9 mouse cellular contexts compared by ENCODE assay signal in genomic region chr19:5636036-5636570, GRCm38 (mm10). TPM values are rescaled to one million over a fixed set of nuclear protein-coding genes. Genes with fewer than 3 reads are reported as not detected.
DNase-seq lines count a peak whose midpoint lies in the region; ATAC-seq lines count a peak whose summit lies in the region.
"Had no signal": no experiment of that assay in that cellular context is flagged by ENCODE, and none has a peak within 500 bp of the region (broad histone marks: within the 10 kb centered on the region; RNA-seq: fewer than 3 reads in every experiment).

No protein-coding gene starts in this region.

- 0 out of 2 replicates have a peak overlapping the region, but pooled peaks have one; percentile 89 for H3K4me2 ChIP-seq in heart, embryonic 14.5 days (ENCODE audit: low read length)
- peak overlapping the region; percentile 86; the same call in 1 of the 2 replicates for H3K4me2 ChIP-seq in lung, embryonic 15.5 days
- no peak overlapping the region for H3K4me2 ChIP-seq in hindbrain, embryonic 14.5 days (replicated peaks)
- H3K4me2 ChIP-seq in neural tube, embryonic 15.5 days = peak overlapping the region; percentile 91

- WGBS in heart, embryonic 14.5 days = 70% methylated on average over 7 of the region's 7 CpGs
- 75% methylated on average over 7 of the region's 7 CpGs for WGBS in lung, embryonic 15.5 days
- WGBS in hindbrain, embryonic 14.5 days = 84% methylated on average over 7 of the region's 7 CpGs
- 82% methylated on average over 7 of the region's 7 CpGs for WGBS in neural tube, embryonic 15.5 days

- peaks cover 27% of the 10 kb centered on the region for H3K36me3 ChIP-seq in heart, embryonic 14.5 days (ENCODE audit: control insufficient read depth, insufficient read depth, low read length)
- H3K36me3 ChIP-seq in lung, embryonic 15.5 days = peaks cover 23% of the 10 kb centered on the region
- peaks cover 24% of the 10 kb centered on the region for H3K36me3 ChIP-seq in hindbrain, embryonic 14.5 days (replicated peaks; ENCODE audit: control insufficient read depth, insufficient read depth)
- H3K36me3 ChIP-seq in neural tube, embryonic 15.5 days = peaks cover 16% of the 10 kb centered on the region

- H3K27me3 ChIP-seq in heart, embryonic 14.5 days (ENCODE audit: control insufficient read depth, insufficient read depth, low read length) = no peaks in the 10 kb centered on the region
- no peaks in the 10 kb centered on the region for H3K27me3 ChIP-seq in lung, embryonic 15.5 days
- H3K27me3 ChIP-seq in hindbrain, embryonic 14.5 days (ENCODE audit: control insufficient read depth, insufficient read depth, low read length) = no peaks in the 10 kb centered on the region
- H3K27me3 ChIP-seq in neural tube, embryonic 15.5 days (replicated peaks) = no peaks in the 10 kb centered on the region

- DNase-seq in heart, postnatal 10 days = no peak
- no peak for DNase-seq in lung, postnatal 36 days
- no peak for DNase-seq in hindbrain, embryonic 14.5 days (ENCODE audit: low spot score)
- no peak for DNase-seq in Muller cell, postnatal 12 days (ENCODE audit: inconsistent ontology term)
- DNase-seq: gastrocnemius, postnatal 14 days had no signal

- ATAC-seq in heart, embryonic 14.5 days (ENCODE audit: insufficient number of reproducible peaks, insufficient read depth, low FRiP score, low read depth) = no peak
- ATAC-seq in lung, embryonic 15.5 days (ENCODE audit: borderline replicate concordance, extremely low read depth, low FRiP score, low TSS enrichment) = no peak
- no peak for ATAC-seq in hindbrain, embryonic 14.5 days (ENCODE audit: low FRiP score)
- ATAC-seq in neural tube, embryonic 15.5 days (ENCODE audit: low FRiP score) = no peak
- no peak for ATAC-seq in monocyte, adult 5-6 weeks (replicated peaks; ENCODE audit: insufficient number of reproducible peaks, low FRiP score, low TSS enrichment, poor library complexity, severe bottlenecking)

- H3K4me1 ChIP-seq in heart, embryonic 14.5 days (ENCODE audit: control insufficient read depth in 2 of 2, insufficient read depth in 2 of 2, low read length in 2 of 2) = peaks cover 18 to 36% of the 10 kb centered on the region in 2 experiments
- H3K4me1 ChIP-seq in lung, embryonic 15.5 days = peaks cover 20% of the 10 kb centered on the region
- peaks cover 17% of the 10 kb centered on the region for H3K4me1 ChIP-seq in hindbrain, embryonic 14.5 days (replicated peaks; ENCODE audit: control insufficient read depth, insufficient read depth, low read length)
- peaks cover 30% of the 10 kb centered on the region for H3K4me1 ChIP-seq in neural tube, embryonic 15.5 days

- no peak overlapping the region; the same call in 1 of the 2 replicates for H3K9ac ChIP-seq in heart, embryonic 14.5 days (ENCODE audit: low read length)
- no peak overlapping the region for H3K9ac ChIP-seq in lung, embryonic 15.5 days
- H3K9ac ChIP-seq in hindbrain, embryonic 14.5 days = peak overlapping the region; percentile 86; the same call in 1 of the 2 replicates
- H3K9ac ChIP-seq in neural tube, embryonic 15.5 days (replicated peaks) = no peak overlapping the region

- intact Hi-C loops in heart, postnatal 10 days (cut with DNase I) = no loop called here

- no peaks in the 10 kb centered on the region for H3K9me3 ChIP-seq in heart, embryonic 14.5 days (ENCODE audit: control insufficient read depth, low read length)
- H3K9me3 ChIP-seq in lung, embryonic 15.5 days = no peaks in the 10 kb centered on the region
- no peaks in the 10 kb centered on the region for H3K9me3 ChIP-seq in hindbrain, embryonic 14.5 days (ENCODE audit: control insufficient read depth, low read length)
- no peaks in the 10 kb centered on the region for H3K9me3 ChIP-seq in neural tube, embryonic 15.5 days (replicated peaks)

- H3K27ac ChIP-seq in heart, embryonic 14.5 days (replicated peaks in 1 of 2; ENCODE audit: control insufficient read depth in 1 of 2, insufficient read depth in 1 of 2, low read depth in 2 of 2, low read length in 2 of 2) = no peak overlapping the region
- H3K27ac ChIP-seq in lung, embryonic 15.5 days = no peak overlapping the region
- H3K27ac ChIP-seq in hindbrain, embryonic 14.5 days = no peak overlapping the region; the same call in 1 of the 2 replicates
- peak overlapping the region; percentile 92 for H3K27ac ChIP-seq in neural tube, embryonic 15.5 days (replicated peaks)

- no peak overlapping the region for H3K4me3 ChIP-seq in heart, embryonic 14.5 days (ENCODE audit: control insufficient read depth in 1 of 2, insufficient read depth in 1 of 2, low read depth in 1 of 2, low read length in 2 of 2)
- no peak overlapping the region for H3K4me3 ChIP-seq in lung, embryonic 15.5 days
- no peak overlapping the region for H3K4me3 ChIP-seq in hindbrain, embryonic 14.5 days (replicated peaks; ENCODE audit: low read length)
- H3K4me3 ChIP-seq in neural tube, embryonic 15.5 days (replicated peaks) = peak overlapping the region; percentile 89; the same call in 1 of the 2 replicates

RNA-seq across cellular contexts. Expression of gene Rela, which starts 1.2 kb away (rescaled TPM):
- polyA plus RNA-seq in heart, embryonic 14.5 days (2014; fragmentation: Nextera tagmentation; extraction: Ambion mirVana) = 35.1 and 36.9 TPM in 2 replicates
- 10 to 100 TPM; 32.6 to 38.2 TPM for total RNA-seq in heart, postnatal 10 days (2021)
- polyA plus RNA-seq in lung, embryonic 15.5 days (2015; fragmentation: Nextera tagmentation; extraction: Ambion mirVana) = 52.7 and 53.8 TPM in 2 replicates
- polyA plus RNA-seq in hindbrain, embryonic 14.5 days (2014; fragmentation: Nextera tagmentation; extraction: Ambion mirVana) = 30.2 and 31.0 TPM in 2 replicates
- 31.6 and 39.2 TPM in 2 replicates for polyA plus RNA-seq in neural tube, embryonic 15.5 days (2015; fragmentation: Nextera tagmentation; extraction: Ambion mirVana)
- total RNA-seq in monocyte, adult 5-6 weeks (2017) = 58.6 to 89.7 TPM (median 73.2 TPM) in 3 replicates

RNA-seq across cellular contexts. Expression of gene Kat5, which starts 26.1 kb away (rescaled TPM):
- polyA plus RNA-seq in heart, embryonic 14.5 days (2014; fragmentation: Nextera tagmentation; extraction: Ambion mirVana) = 19.7 and 20.0 TPM in 2 replicates
- total RNA-seq in heart, postnatal 10 days (2021) = 10 to 100 TPM; 34.2 to 43.5 TPM
- polyA plus RNA-seq in lung, embryonic 15.5 days (2015; fragmentation: Nextera tagmentation; extraction: Ambion mirVana) = 51.9 and 54.4 TPM in 2 replicates
- polyA plus RNA-seq in hindbrain, embryonic 14.5 days (2014; fragmentation: Nextera tagmentation; extraction: Ambion mirVana) = 38.4 and 41.0 TPM in 2 replicates
- polyA plus RNA-seq in neural tube, embryonic 15.5 days (2015; fragmentation: Nextera tagmentation; extraction: Ambion mirVana) = 64.9 and 66.2 TPM in 2 replicates
- total RNA-seq in monocyte, adult 5-6 weeks (2017) = 65.5 to 109 TPM (median 99.2 TPM) in 3 replicates

RNA-seq across cellular contexts. Expression of gene Sipa1, which starts 27.4 kb away (rescaled TPM):
- polyA plus RNA-seq in heart, embryonic 14.5 days (2014; fragmentation: Nextera tagmentation; extraction: Ambion mirVana) = 16.7 and 17.2 TPM in 2 replicates
- 10 to 100 TPM; 44.2 to 49.6 TPM for total RNA-seq in heart, postnatal 10 days (2021)
- polyA plus RNA-seq in lung, embryonic 15.5 days (2015; fragmentation: Nextera tagmentation; extraction: Ambion mirVana) = 44.7 and 48.0 TPM in 2 replicates
- 12.7 and 16.2 TPM in 2 replicates for polyA plus RNA-seq in hindbrain, embryonic 14.5 days (2014; fragmentation: Nextera tagmentation; extraction: Ambion mirVana)
- 19.1 and 21.7 TPM in 2 replicates for polyA plus RNA-seq in neural tube, embryonic 15.5 days (2015; fragmentation: Nextera tagmentation; extraction: Ambion mirVana)
- 83.5 to 149 TPM (median 83.8 TPM) in 3 replicates for total RNA-seq in monocyte, adult 5-6 weeks (2017)

RNA-seq across cellular contexts. Expression of gene Rnaseh2c, which starts 34.4 kb away (rescaled TPM):
- polyA plus RNA-seq in heart, embryonic 14.5 days (2014; fragmentation: Nextera tagmentation; extraction: Ambion mirVana) = 68.8 and 78.5 TPM in 2 replicates
- total RNA-seq in heart, postnatal 10 days (2021) = 10 to 100 TPM; 63.6 to 76.0 TPM
- 143 and 153 TPM in 2 replicates for polyA plus RNA-seq in lung, embryonic 15.5 days (2015; fragmentation: Nextera tagmentation; extraction: Ambion mirVana)
- polyA plus RNA-seq in hindbrain, embryonic 14.5 days (2014; fragmentation: Nextera tagmentation; extraction: Ambion mirVana) = 55.1 and 55.3 TPM in 2 replicates
- polyA plus RNA-seq in neural tube, embryonic 15.5 days (2015; fragmentation: Nextera tagmentation; extraction: Ambion mirVana) = 68.2 and 81.5 TPM in 2 replicates
- total RNA-seq in monocyte, adult 5-6 weeks (2017) = 71.5 to 138 TPM (median 136 TPM) in 3 replicates

RNA-seq across cellular contexts. Expression of gene Map3k11, which starts 52.4 kb away (rescaled TPM):
- 16.7 and 22.4 TPM in 2 replicates for polyA plus RNA-seq in heart, embryonic 14.5 days (2014; fragmentation: Nextera tagmentation; extraction: Ambion mirVana)
- total RNA-seq in heart, postnatal 10 days (2021) = 10 to 100 TPM; 41.3 to 47.8 TPM
- polyA plus RNA-seq in lung, embryonic 15.5 days (2015; fragmentation: Nextera tagmentation; extraction: Ambion mirVana) = 44.1 and 45.2 TPM in 2 replicates
- polyA plus RNA-seq in hindbrain, embryonic 14.5 days (2014; fragmentation: Nextera tagmentation; extraction: Ambion mirVana) = 11.4 and 11.5 TPM in 2 replicates
- 12.7 and 18.3 TPM in 2 replicates for polyA plus RNA-seq in neural tube, embryonic 15.5 days (2015; fragmentation: Nextera tagmentation; extraction: Ambion mirVana)
- total RNA-seq in monocyte, adult 5-6 weeks (2017) = 41.8 to 57.5 TPM (median 46.8 TPM) in 3 replicates
